In genomic region chr1:154102871-154103596, GRCm38 (mm10) we compare ENCODE assay signal across 9 mouse cellular contexts.
DNase-seq lines count a peak whose midpoint lies in the region; ATAC-seq and TF ChIP-seq lines count a peak whose summit lies in the region.
"Had no signal": no experiment of that assay in that cellular context is flagged by ENCODE, and none has a peak within 500 bp of the region (broad histone marks: within the 10 kb centered on the region; RNA-seq: fewer than 3 reads in every experiment).

No protein-coding gene starts in this region.

- peak; percentile 81 for DNase-seq in Muller cell, postnatal 12 days (ENCODE audit: inconsistent ontology term)
- DNase-seq in brain, embryonic 18.5 days (ENCODE audit: low read depth, low spot score) = peak; percentile 60
- peak; percentile 73 for DNase-seq in forebrain, postnatal 0 days
- peak; percentile 72 to 82 for DNase-seq in heart, postnatal 36 days
- DNase-seq in kidney, postnatal 4 days = peak; percentile 74 to 80
- DNase-seq in lung, postnatal 0 days (ENCODE audit: low spot score) = peak; percentile 92
- DNase-seq in right cerebral cortex, postnatal 14 days = peak; percentile 67
- DNase-seq in liver = no peak

- intact Hi-C loops in heart, postnatal 36 days (cut with DNase I) = loop anchor here (5.0 kb wide), 1 partner anchor 36 kb away; no protein-coding TSS in a partner anchor

- H3K4me1 ChIP-seq in forebrain, postnatal 0 days (ENCODE audit: insufficient read depth) = peaks cover 8% of the 10 kb centered on the region
- H3K4me1 ChIP-seq in lung, postnatal 0 days (ENCODE audit: insufficient read depth, low read depth, low read length) = no peaks in the 10 kb centered on the region
- H3K4me1 ChIP-seq: limb, embryonic 12.5 days had no signal

- H3K36me3 ChIP-seq in forebrain, postnatal 0 days (ENCODE audit: insufficient read depth) = no peaks in the 10 kb centered on the region
- H3K36me3 ChIP-seq in lung, postnatal 0 days (ENCODE audit: insufficient read depth, low read length) = no peaks in the 10 kb centered on the region
- H3K36me3 ChIP-seq: limb, embryonic 12.5 days had no signal

- H3K27me3 ChIP-seq in forebrain, postnatal 0 days (ENCODE audit: insufficient read depth, low read length) = no peaks in the 10 kb centered on the region
- no peaks in the 10 kb centered on the region for H3K27me3 ChIP-seq in lung, postnatal 0 days (replicated peaks; ENCODE audit: insufficient read depth, low read length)
- H3K27me3 ChIP-seq: limb, embryonic 12.5 days had no signal

- WGBS in forebrain, postnatal 0 days = 28% methylated on average over 15 of the region's 15 CpGs
- WGBS in lung, postnatal 0 days = 28% methylated on average over 15 of the region's 15 CpGs

- no peak; the same call in 1 of the 2 replicates for TF ChIP-seq CTCF in forebrain, postnatal 0 days (IDR thresholded peaks at IDR 0.05; ENCODE audit: low read depth)
- peak; percentile 44 for TF ChIP-seq CTCF in lung, postnatal 0 days (IDR thresholded peaks at IDR 0.05)

- no peak overlapping the region for H3K9ac ChIP-seq in forebrain, postnatal 0 days
- no peak overlapping the region for H3K9ac ChIP-seq in lung, postnatal 0 days (replicated peaks; ENCODE audit: low read depth)
- H3K9ac ChIP-seq: limb, embryonic 12.5 days had no signal

- H3K4me2 ChIP-seq in forebrain, postnatal 0 days (ENCODE audit: low read depth) = no peak overlapping the region
- H3K4me2 ChIP-seq in lung, postnatal 0 days (replicated peaks; ENCODE audit: low read depth, low read length) = no peak overlapping the region
- H3K4me2 ChIP-seq: limb, embryonic 12.5 days had no signal

- H3K9me3 ChIP-seq in forebrain, postnatal 0 days (ENCODE audit: low read length) = no peaks in the 10 kb centered on the region
- no peaks in the 10 kb centered on the region for H3K9me3 ChIP-seq in lung, postnatal 0 days (ENCODE audit: low read length)
- H3K9me3 ChIP-seq: limb, embryonic 12.5 days had no signal

- H3K4me3 ChIP-seq in forebrain, postnatal 0 days (ENCODE audit: low read depth, low read length) = no peak overlapping the region
- no peak overlapping the region for H3K4me3 ChIP-seq in lung, postnatal 0 days (ENCODE audit: low read depth, low read length)
- H3K4me3 ChIP-seq: limb, embryonic 12.5 days had no signal

- peak; percentile 82 for TF ChIP-seq EP300 in lung, postnatal 0 days (IDR thresholded peaks at IDR 0.05)

- H3K27ac ChIP-seq in forebrain, postnatal 0 days (ENCODE audit: low read depth, low read length) = peak overlapping the region; percentile 70
- H3K27ac ChIP-seq in lung, postnatal 0 days (ENCODE audit: low read length) = peak overlapping the region; percentile 60
- H3K27ac ChIP-seq: limb, embryonic 12.5 days had no signal

- peak; percentile 98 for ATAC-seq in forebrain, postnatal 0 days
- peak; percentile 93 for ATAC-seq in lung, postnatal 0 days
